Mouse (Mus musculus): ENCODE measurements around the gene Gabarapl1. TPM values are rescaled to one million over a fixed set of nuclear protein-coding genes. Genes with fewer than 3 reads are reported as not detected.

The Gabarapl1 gene
- polyA plus RNA-seq, 1 experiment: 107 TPM

DNA sequence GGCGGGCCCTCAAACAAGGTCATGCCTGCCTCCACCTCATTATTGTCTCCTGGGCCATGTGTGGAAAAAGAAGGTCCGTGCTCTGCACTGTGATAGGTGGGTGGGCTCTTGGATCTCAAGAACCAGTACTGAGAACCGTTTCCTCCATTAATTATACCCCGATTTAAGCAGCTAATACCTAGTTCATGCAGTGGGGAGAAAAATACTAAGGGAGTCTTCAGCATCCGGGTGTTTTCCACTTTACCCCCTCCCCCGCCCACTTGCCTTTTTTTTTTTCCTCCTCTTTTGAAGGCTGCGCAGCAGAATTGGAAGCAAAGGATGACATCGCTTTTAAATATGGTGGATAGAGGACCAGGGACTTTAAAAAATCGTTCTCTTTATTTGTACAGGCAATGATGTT, 1.1 kb downstream of the Gabarapl1 start:
- peak overlapping the region; percentile 99 for H3K4me3 ChIP-seq (replicated peaks; ENCODE audit: extremely low read depth, low read depth, low read length)
- TF ChIP-seq CTCF (IDR thresholded peaks at IDR 0.05; ENCODE audit: insufficient read depth, low read length) (no peak), POLR2A (IDR thresholded peaks at IDR 0.05; ENCODE audit: borderline replicate concordance, extremely low read depth, low read depth, low read length) (no peak)
- WGBS: 6% methylated on average over 9 of the region's 9 CpGs
- peaks cover 13% of the 10 kb centered on the region for H3K4me1 ChIP-seq (ENCODE audit: control insufficient read depth, insufficient read depth, low read length)
- no peak for DNase-seq

- Histone ChIP-seq H3K4me3 (replicated peaks; ENCODE audit: extremely low read depth, low read depth, low read length) (peak overlapping the region; percentile 9), H3K4me1 (ENCODE audit: control insufficient read depth, insufficient read depth, low read length) (peaks cover 13% of the 10 kb centered on the region)
- TF ChIP-seq CTCF (IDR thresholded peaks at IDR 0.05; ENCODE audit: insufficient read depth, low read length) (no peak), POLR2A (IDR thresholded peaks at IDR 0.05; ENCODE audit: borderline replicate concordance, extremely low read depth, low read depth, low read length) (no peak)
- no peak for DNase-seq
- 32% methylated on average over 4 of the region's 4 CpGs for WGBS
Measured at GRCm38 (mm10) chr6:129534627-129535190, 1.7 kb downstream of the Gabarapl1 start.

- no peak for DNase-seq
- TF ChIP-seq POLR2A (IDR thresholded peaks at IDR 0.05; ENCODE audit: borderline replicate concordance, extremely low read depth, low read depth, low read length) (no peak), CTCF (IDR thresholded peaks at IDR 0.05; ENCODE audit: insufficient read depth, low read length) (no peak)
- H3K4me3 ChIP-seq (replicated peaks; ENCODE audit: extremely low read depth, low read depth, low read length): no peak overlapping the region
- WGBS: 22% methylated on average over 4 of the region's 4 CpGs
- H3K4me1 ChIP-seq (ENCODE audit: control insufficient read depth, insufficient read depth, low read length): peaks cover 13% of the 10 kb centered on the region
Measured at GRCm38 (mm10) chr6:129535723-129536122, 2.8 kb downstream of the Gabarapl1 start.

DNA sequence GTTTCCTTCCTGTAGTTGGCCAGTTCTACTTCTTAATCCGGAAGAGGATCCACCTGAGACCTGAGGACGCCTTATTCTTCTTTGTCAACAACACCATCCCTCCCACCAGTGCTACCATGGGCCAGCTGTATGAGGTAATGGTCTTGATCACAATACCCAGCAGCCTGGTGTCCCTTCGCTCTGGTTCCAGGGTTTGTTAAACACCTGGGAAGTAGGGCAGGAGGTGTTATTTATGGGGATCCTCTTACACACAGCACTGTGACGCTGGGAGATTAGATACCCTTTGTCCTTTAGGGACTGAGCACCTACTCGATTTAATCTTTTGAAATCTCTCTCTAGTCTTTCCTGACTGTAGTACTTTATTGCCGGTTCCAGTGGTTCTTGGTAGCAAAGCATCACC, 5.6 kb downstream of the Gabarapl1 start:
- Histone ChIP-seq H3K4me3 (replicated peaks; ENCODE audit: extremely low read depth, low read depth, low read length) (no peak overlapping the region), H3K4me1 (ENCODE audit: control insufficient read depth, insufficient read depth, low read length) (peaks cover 9% of the 10 kb centered on the region)
- TF ChIP-seq CTCF (IDR thresholded peaks at IDR 0.05; ENCODE audit: insufficient read depth, low read length): no peak
- TF ChIP-seq POLR2A (IDR thresholded peaks at IDR 0.05; ENCODE audit: borderline replicate concordance, extremely low read depth, low read depth, low read length): no peak
- no peak for DNase-seq
- 76% methylated on average over 6 of the region's 6 CpGs for WGBS

DNA sequence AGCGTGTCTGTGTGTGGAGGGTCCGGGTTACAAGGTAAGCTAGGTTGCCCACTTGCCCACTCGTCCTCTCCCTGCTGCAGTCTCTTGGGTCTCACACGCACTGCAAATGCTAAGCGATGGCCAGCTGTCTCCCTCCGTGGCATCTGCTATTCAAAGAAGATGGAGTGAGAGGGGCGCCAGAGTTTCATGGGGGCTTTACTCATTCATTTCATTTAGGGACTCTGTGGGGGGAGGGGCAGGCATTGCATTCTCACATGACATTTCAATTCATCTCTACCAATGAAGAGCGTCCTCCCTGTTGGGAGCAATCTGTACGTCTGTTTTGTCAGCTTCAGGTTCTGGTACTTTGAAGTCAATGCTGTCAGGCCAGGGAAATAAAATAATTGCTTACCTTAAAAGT, 9.0 kb downstream of the Gabarapl1 start:
- 84% methylated on average over 9 of the region's 9 CpGs for WGBS
- Histone ChIP-seq H3K4me3 (replicated peaks; ENCODE audit: extremely low read depth, low read depth, low read length) (no peak overlapping the region), H3K4me1 (ENCODE audit: control insufficient read depth, insufficient read depth, low read length) (no peaks in the 10 kb centered on the region; the same call in none of the 2 replicates)
- TF ChIP-seq CTCF (IDR thresholded peaks at IDR 0.05; ENCODE audit: insufficient read depth, low read length): no peak
- no peak for TF ChIP-seq POLR2A (IDR thresholded peaks at IDR 0.05; ENCODE audit: borderline replicate concordance, extremely low read depth, low read depth, low read length)
- no peak for DNase-seq

DNA sequence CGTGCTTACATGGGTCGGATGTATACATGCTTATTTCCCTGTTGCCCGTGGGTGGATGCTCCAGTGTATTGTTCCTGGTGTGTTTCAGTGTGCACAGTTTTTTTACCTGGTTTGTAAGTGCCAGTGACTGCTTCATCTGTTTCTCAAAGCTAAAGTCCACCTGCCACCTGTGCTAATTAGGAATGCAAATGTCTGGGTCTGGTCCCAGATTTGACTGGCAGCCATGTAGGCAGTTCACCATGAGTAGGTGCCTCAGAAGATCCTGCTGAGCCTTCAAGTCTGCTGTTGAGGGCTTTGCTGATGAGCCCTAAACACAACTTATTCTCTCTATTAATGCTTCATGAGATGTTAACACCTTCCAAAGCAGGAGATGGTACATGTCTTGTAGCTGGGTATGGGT, 9.6 kb downstream of the Gabarapl1 start:
- no peak for TF ChIP-seq POLR2A (IDR thresholded peaks at IDR 0.05; ENCODE audit: borderline replicate concordance, extremely low read depth, low read depth, low read length)
- TF ChIP-seq CTCF (IDR thresholded peaks at IDR 0.05; ENCODE audit: insufficient read depth, low read length): no peak
- H3K4me3 ChIP-seq (replicated peaks; ENCODE audit: extremely low read depth, low read depth, low read length): no peak overlapping the region
- H3K4me1 ChIP-seq (ENCODE audit: control insufficient read depth, insufficient read depth, low read length): no peaks in the 10 kb centered on the region; the same call in none of the 2 replicates
- WGBS: 84% methylated on average over 3 of the region's 3 CpGs
- no peak for DNase-seq

DNA sequence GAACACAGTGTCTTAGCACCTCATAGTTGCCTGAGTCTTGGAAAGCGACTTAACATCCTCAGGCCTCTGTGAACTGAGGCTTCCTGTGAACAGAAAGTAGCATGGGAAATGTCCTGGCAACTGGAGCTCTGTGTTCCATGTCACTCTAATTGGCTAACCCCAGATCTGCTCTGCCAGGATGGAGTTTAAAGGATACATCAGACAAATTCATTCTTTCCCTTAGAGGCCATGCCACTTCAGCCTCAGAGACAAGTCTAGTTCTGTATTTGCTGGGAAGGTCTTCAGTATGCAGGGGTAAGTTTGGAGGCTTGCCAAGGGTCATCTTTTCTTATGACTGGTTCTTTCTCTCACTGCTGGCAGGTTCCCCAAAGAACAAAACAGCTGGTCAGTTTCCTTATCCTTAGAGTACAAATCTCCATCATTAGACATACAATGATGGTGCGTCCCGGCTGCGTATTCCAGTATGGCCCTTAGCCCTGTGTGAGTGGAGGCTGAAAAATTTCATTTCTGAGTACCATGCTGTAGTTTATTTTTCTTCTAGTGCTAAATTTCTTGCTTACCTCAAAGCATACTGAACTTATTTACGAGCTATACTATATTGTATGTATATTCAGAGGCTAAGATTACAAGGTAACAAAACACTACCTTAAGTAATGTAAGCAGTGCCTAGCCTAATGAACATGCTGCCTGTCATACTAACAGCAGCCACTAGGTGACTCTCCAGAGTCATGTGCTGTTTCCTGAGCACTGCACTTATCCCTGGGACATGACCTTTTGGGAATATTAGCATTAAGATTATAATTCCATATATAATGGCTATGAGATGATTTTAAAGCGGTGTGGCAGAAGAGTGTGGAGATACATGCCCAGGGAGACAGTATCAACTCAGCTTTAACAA, 11.0 kb downstream of the Gabarapl1 start:
- Histone ChIP-seq H3K4me3 (replicated peaks; ENCODE audit: extremely low read depth, low read depth, low read length) (no peak overlapping the region), H3K4me1 (ENCODE audit: control insufficient read depth, insufficient read depth, low read length) (no peaks in the 10 kb centered on the region; the same call in none of the 2 replicates)
- DNase-seq: peak; percentile 66
- TF ChIP-seq CTCF (IDR thresholded peaks at IDR 0.05; ENCODE audit: insufficient read depth, low read length) (peak; percentile 68), POLR2A (IDR thresholded peaks at IDR 0.05; ENCODE audit: borderline replicate concordance, extremely low read depth, low read depth, low read length) (no peak)
- WGBS: 52% methylated on average over 6 of the region's 6 CpGs

GRCm38 (mm10) chr6:129547277-129547676, 14.3 kb downstream of the Gabarapl1 start:
- no peak for DNase-seq
- Histone ChIP-seq H3K4me1 (ENCODE audit: control insufficient read depth, insufficient read depth, low read length) (no peaks in the 10 kb centered on the region; the same call in none of the 2 replicates), H3K4me3 (replicated peaks; ENCODE audit: extremely low read depth, low read depth, low read length) (no peak overlapping the region)
- 85% methylated on average over 2 of the region's 2 CpGs for WGBS
- TF ChIP-seq POLR2A (IDR thresholded peaks at IDR 0.05; ENCODE audit: borderline replicate concordance, extremely low read depth, low read depth, low read length) (no peak), CTCF (IDR thresholded peaks at IDR 0.05; ENCODE audit: insufficient read depth, low read length) (no peak)

DNA sequence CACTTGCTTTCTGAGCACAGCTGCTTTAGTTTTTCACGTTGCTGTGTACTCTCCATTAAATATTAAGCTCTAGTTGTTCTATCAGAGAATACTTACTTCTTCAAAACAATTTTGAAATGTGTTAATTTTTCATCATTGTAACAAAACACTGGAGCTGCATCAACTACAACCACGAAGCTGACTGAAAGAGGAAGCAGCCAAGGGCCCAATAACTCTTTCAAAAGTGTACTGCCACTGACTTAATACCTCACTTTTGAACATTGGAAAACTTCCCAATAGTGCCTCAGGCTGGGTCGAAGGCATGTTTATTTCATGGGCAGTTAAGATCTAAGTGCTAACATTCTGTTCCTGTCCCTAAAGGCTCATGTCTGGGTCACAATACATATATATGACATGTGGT, 15.0 kb downstream of the Gabarapl1 start:
- Histone ChIP-seq H3K4me3 (replicated peaks; ENCODE audit: extremely low read depth, low read depth, low read length) (no peak overlapping the region), H3K4me1 (ENCODE audit: control insufficient read depth, insufficient read depth, low read length) (no peaks in the 10 kb centered on the region; the same call in none of the 2 replicates)
- no peak for DNase-seq
- TF ChIP-seq CTCF (IDR thresholded peaks at IDR 0.05; ENCODE audit: insufficient read depth, low read length): no peak
- TF ChIP-seq POLR2A (IDR thresholded peaks at IDR 0.05; ENCODE audit: borderline replicate concordance, extremely low read depth, low read depth, low read length): no peak
- WGBS: 42% methylated on average over 3 of the region's 3 CpGs

Data from lung, adult 2 months (tissue).